Mouse (Mus musculus) testis, adult 2 months (tissue): ENCODE data around the gene Kctd10.

Source experiments
- CTCF ChIP-seq: fragments of 200-500 bp; IDR thresholded peaks from 2 replicates; pipeline ENCODE4 v1.5.1; 2012; ENCODE audit warnings: low read depth, mild to moderate bottlenecking, inconsistent platforms, low read length, moderate library complexity; ENCODE audit not compliant: control insufficient read depth, insufficient read depth, insufficient replicate concordance
- POLR2A ChIP-seq: fragments of 200-500 bp; IDR thresholded peaks from 2 replicates; pipeline ENCODE4 v1.6.1; 2012; ENCODE audit warnings: low read depth, mild to moderate bottlenecking, inconsistent platforms, low read length, moderate library complexity; ENCODE audit not compliant: control insufficient read depth

DNA sequence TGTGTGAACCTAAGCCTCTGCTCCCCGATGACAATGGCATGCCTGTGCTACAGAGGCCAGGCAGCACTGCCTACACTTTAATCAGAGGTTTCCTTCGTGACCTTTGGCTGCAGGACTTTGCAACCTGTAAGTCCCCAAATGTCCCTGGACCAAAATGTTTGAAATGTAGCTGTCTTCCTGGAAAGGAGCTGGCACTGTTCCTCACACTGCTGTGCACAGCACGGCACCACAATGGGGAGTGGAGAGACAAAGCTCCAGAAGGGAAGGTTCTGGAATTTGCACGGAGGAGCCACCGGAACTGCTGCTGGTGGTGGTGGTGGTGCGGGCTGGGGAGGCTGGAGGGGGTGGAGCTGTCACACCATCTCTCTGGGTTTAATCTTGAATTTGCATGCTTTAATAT, 46.4 kb upstream of the Kctd10 start:
- no peak for TF ChIP-seq CTCF
- TF ChIP-seq POLR2A: no peak
